Mouse (Mus musculus) neural tube, embryonic 12.5 days (tissue): ENCODE results near the gene Lrp2bp. TPM values are rescaled to one million over a fixed set of nuclear protein-coding genes. Genes with fewer than 3 reads are reported as not detected.

Experiments used
- ATAC-seq: fragments of 200-750 bp; cut with Nextera tagmentation; 2 replicates; pipeline ENCODE4 v1.8.0; 2017; ENCODE audit warnings: low read depth, mild to moderate bottlenecking, moderate TSS enrichment, moderate library complexity; ENCODE audit not compliant: low FRiP score
- H3K27ac ChIP-seq: fragments of 300-500 bp; sonication (generic); 2 replicates; pipeline ENCODE4 v1.5.1; 2016
- H3K27me3 ChIP-seq: fragments of 300-500 bp; sonication (generic); replicated peaks from 2 replicates; pipeline ENCODE4 v1.6.1; 2016; ENCODE audit warnings: mild to moderate bottlenecking
- H3K36me3 ChIP-seq: fragments of 300-500 bp; sonication (generic); 2 replicates; pipeline ENCODE4 v1.6.1; 2016; ENCODE audit warnings: mild to moderate bottlenecking
- H3K4me1 ChIP-seq: fragments of 300-500 bp; sonication (generic); 2 replicates; pipeline ENCODE4 v1.6.1; 2016
- H3K4me2 ChIP-seq: fragments of 300-500 bp; sonication (generic); replicated peaks from 2 replicates; pipeline ENCODE4 v1.6.1; 2016; ENCODE audit warnings: mild to moderate bottlenecking
- H3K4me3 ChIP-seq: fragments of 300-500 bp; sonication (generic); 2 replicates; pipeline ENCODE4 v1.5.1; 2016
- H3K9ac ChIP-seq: fragments of 300-500 bp; sonication (generic); 2 replicates; pipeline ENCODE4 v1.6.1; 2016; ENCODE audit warnings: mild to moderate bottlenecking
- H3K9me3 ChIP-seq: fragments of 300-500 bp; sonication (generic); 2 replicates; pipeline ENCODE4 v1.6.1; 2016; ENCODE audit warnings: mild to moderate bottlenecking
- WGBS: fragments of 180-500 bp; shearing (Covaris S2); methylation state at CpG from one replicate; pipeline ENCODE4 v1.1.7; 2016; 5-methylcytosine and 5-hydroxymethylcytosine counted together
- polyA plus RNA-seq: library from polyadenylated mRNA; unstranded; fragments of >200 nt; fragmentation: Nextera tagmentation; extraction: Ambion mirVana; gene quantifications from 2 replicates; pipeline ENCODE4 v1.2.1, GENCODE M21; 2016

Lrp2bp gene
- polyA plus RNA-seq: 0.09 and 0.31 TPM in 2 replicates

DNA sequence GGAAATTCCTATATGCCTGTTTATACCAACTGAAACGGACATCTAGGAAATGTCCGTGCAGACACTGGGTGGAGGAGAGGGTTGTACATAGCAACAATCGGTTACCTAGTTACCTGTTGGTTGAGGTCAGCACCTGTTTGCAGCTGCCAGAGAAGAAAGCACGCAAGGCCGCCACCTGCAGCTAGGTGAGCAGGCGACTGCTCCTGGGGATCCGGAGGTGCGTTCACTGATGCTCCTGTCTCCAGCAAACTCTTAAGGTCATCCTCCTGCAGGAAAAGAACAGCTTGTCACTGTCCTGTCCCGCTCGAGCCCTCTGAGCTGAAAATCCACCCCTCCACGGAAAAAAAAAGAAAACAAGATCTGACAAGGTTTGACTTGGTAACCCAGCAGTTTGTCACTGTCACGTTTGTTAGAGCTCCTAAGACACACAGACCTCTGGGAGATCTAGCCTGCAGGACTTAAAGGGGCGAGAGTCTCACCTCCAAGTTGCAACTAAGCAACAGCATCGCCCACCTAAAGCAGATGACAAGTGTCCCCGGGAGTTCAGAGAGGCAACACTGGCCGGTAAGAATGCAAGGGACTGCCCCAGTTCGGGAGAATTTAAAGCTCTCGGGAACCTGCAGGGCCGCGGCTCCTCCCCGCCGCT is at the start of gene Lrp2bp:
Gene Lrp2bp, plus strand, starts transcription at position 166 of the 646 bp plus-strand sequence.
- Histone ChIP-seq H3K4me1 (peaks cover 5% of the 10 kb centered on the region), H3K27me3 (no peaks in the 10 kb centered on the region), H3K9ac (peak within 1 kb of the TSS; percentile 78), H3K36me3 (peaks cover 17% of the 10 kb centered on the region; the same call in 1 of the 2 replicates), H3K4me2 (peak within 1 kb of the TSS; percentile 86), H3K27ac (peak within 1 kb of the TSS; percentile 94), H3K4me3 (peak within 1 kb of the TSS; percentile 46), H3K9me3 (no peaks in the 10 kb centered on the region)
- 4% methylated on average over 22 of the region's 22 CpGs for WGBS
- ATAC-seq: peak; percentile 24

DNA sequence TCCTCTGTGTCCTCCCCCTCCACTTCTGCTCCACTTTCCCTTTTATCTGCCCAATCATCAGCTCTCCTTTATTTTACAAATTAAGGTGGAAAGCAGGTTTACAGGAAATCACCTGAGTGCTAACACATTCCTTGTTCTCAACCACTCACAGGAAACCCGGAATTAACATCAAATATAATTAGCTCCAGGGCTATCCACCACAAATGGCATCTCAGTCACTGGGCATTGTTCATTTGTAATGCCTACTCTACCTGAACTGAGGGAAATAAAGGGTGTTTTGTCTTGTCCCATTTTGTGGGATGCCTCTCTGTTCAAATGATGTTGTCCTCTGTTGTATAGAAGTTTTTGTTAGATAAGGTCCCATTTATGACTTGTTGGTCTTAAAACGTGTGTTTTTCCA is 48.5 kb upstream of the Lrp2bp start:
- no peak for ATAC-seq
- Histone ChIP-seq H3K27me3 (no peaks in the 10 kb centered on the region), H3K9me3 (no peaks in the 10 kb centered on the region), H3K36me3 (no peaks in the 10 kb centered on the region), H3K4me2 (no peak overlapping the region), H3K4me3 (no peak overlapping the region), H3K27ac (no peak overlapping the region), H3K9ac (no peak overlapping the region), H3K4me1 (no peaks in the 10 kb centered on the region)
- WGBS: 51% methylated on average over 2 of the region's 2 CpGs

DNA sequence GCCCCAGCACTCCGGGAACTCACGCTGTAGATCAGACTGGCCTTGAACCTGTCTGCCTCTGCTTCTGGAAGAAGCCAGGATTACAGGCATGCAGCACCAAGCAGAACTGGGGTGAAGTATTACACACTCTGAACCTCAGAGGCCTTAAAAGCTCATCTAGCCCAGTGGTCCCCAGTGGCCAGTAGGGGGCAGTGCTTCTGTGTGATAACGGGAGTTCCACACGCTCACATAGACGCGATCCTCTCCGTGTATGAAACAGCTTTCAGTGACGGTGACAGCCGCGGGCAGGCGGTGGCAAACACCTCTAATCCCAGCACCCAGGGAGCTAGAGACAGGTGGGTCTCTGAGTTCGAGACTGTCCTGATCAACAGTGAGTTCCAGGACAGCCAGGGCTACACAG is 28.2 kb upstream of the Lrp2bp start:
- H3K27me3 ChIP-seq: no peaks in the 10 kb centered on the region
- no peak for ATAC-seq
- 98% methylated on average over 12 of the region's 12 CpGs for WGBS
- no peaks in the 10 kb centered on the region for H3K9me3 ChIP-seq
- H3K27ac ChIP-seq: no peak overlapping the region
- H3K4me2 ChIP-seq: no peak overlapping the region
- no peaks in the 10 kb centered on the region; the same call in 1 of the 2 replicates for H3K36me3 ChIP-seq
- H3K4me1 ChIP-seq: peaks cover 6% of the 10 kb centered on the region
- no peak overlapping the region for H3K4me3 ChIP-seq
- no peak overlapping the region for H3K9ac ChIP-seq

DNA sequence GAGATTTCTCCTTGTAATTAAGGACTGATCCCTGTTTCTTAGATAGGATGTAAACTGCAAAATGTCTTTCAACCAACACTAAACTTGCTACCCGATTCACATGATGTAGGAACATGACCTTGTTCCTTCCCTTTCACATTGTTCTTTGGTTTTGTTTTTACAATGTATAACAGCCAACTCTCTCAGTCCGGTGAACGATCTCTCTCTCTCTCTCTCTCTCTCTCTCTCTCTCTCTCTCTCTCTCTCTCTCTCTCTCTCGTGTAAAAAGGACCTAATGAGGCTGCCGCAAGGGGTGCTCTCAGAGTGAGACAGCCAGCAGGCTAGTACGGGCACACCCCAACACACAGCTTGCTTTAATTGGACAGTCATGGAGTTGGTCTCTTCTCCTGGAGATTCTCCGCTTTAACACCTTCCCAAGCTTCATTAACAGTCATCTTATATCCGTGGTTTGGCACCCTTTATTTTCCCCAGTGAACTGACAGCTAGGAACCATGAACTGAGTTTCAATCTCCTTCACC is 25.1 kb upstream of the Lrp2bp start:
- Histone ChIP-seq H3K36me3 (peaks cover 6% of the 10 kb centered on the region; the same call in 1 of the 2 replicates), H3K27ac (no peak overlapping the region), H3K27me3 (no peaks in the 10 kb centered on the region), H3K9me3 (no peaks in the 10 kb centered on the region), H3K4me1 (peaks cover 10% of the 10 kb centered on the region), H3K4me2 (peak overlapping the region; percentile 68; the same call in 1 of the 2 replicates), H3K9ac (no peak overlapping the region), H3K4me3 (no peak overlapping the region)
- WGBS: 77% methylated on average over 8 of the region's 8 CpGs
- ATAC-seq: no peak

DNA sequence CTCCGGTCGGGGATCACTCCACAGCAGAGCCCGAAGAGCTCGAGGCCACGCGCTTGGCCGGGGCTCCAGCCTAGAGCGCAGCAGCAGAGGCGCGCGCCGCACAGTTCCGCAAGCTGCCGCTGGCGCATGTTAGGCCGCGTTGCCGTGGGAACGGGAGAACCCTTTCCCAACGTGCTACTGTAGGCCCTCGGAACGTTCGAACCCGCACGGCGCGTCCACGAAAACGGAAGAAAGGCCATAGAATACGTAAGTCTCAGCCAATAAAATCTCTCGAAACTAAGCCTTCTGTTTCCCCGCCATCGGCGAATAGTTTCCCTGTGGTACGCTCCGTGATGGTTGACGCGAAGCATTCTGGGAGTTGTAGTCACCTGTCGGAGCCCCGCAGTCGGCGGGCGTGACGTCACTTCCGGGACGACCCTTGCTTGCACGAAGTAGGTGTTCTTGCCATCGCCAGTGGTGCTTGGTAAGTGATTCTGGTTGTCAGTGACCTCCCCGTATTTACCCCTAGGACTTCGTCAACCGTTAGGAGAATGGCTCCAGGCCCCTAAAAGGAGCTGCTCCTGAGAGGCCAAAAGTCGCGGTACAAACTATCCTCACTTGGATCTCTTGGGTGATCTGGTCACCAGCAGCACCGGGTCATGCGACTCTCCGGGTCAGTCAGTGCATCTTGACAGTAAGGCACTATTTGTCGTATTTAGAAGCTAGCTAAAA is 23.8 kb upstream of the Lrp2bp start, which contains the start of the genes 1700029J07Rik and Ufsp2:
Gene 1700029J07Rik, minus strand, starts transcription at position 127 of the 711 bp plus-strand sequence.
Gene Ufsp2, plus strand, starts transcription at position 403 of the 711 bp plus-strand sequence.
- under 1% methylated on average over 57 of the region's 57 CpGs for WGBS
- ATAC-seq: peak; percentile 97
- Histone ChIP-seq H3K4me3 (peak within 1 kb of the TSS; percentile 59), H3K27ac (peak within 1 kb of the TSS; percentile 59; the same call in 1 of the 2 replicates), H3K9ac (peak within 1 kb of the TSS; percentile 56), H3K27me3 (no peaks in the 10 kb centered on the region), H3K4me2 (peak within 1 kb of the TSS; percentile 68), H3K9me3 (no peaks in the 10 kb centered on the region), H3K4me1 (peaks cover 10% of the 10 kb centered on the region), H3K36me3 (peaks cover 6% of the 10 kb centered on the region; the same call in 1 of the 2 replicates)

DNA sequence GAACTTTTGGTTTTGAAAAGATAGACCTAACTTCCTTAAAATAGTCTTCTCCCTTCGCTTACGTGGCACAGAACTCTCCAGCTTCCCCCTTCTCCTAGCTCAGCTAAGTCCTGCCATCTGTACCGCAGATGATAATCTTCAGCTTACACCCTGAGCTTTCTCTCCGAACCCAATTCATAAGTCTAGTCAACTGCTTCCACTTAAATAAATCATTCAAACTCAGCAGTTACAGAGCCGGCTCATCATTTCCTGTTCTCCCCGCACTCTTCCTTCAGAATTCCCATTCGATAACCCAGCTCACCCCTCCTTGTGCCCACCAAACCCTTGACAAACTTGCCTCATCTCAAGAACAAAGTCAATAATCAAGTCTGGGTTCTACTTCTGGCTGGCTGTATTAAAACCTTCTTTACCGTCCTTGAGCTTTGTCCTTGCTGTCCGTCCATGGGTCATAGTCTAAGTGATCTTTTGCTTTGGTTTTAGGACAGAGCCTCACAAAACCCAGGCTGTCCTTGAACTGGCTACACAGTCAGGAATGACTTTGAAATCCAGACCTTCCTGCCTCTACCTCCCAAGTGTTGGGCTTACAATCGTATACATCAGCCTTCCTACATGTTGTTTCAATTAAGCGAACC is 23.1 kb upstream of the Lrp2bp start:
- Histone ChIP-seq H3K9me3 (no peaks in the 10 kb centered on the region), H3K27me3 (no peaks in the 10 kb centered on the region), H3K4me2 (peak overlapping the region; percentile 68), H3K4me1 (peaks cover 10% of the 10 kb centered on the region), H3K36me3 (peaks cover 9% of the 10 kb centered on the region; the same call in 1 of the 2 replicates), H3K27ac (no peak overlapping the region), H3K9ac (peak overlapping the region; percentile 41), H3K4me3 (peak overlapping the region; percentile 59)
- ATAC-seq: peak; percentile 19
- WGBS: 77% methylated on average over 11 of the region's 11 CpGs

DNA sequence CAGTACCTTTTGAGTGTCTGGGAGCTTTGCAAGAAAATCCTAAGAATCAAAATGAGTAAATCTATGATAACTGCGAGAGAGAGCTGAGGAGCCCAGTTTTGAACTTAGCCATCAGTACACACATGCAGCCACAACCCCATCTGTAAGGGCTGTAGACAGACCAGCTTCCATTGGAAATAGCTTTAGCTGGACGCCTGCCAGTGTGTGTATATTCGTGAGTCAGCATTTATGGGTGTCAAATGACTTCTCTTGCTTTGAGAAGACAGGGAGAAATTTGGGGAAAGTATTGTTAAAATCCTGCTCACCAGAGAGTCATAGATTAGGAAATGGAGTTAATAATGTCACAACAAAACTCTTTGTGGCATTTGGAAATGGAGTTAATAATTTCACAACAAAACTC is 12.4 kb upstream of the Lrp2bp start:
- ATAC-seq: no peak
- no peak overlapping the region for H3K9ac ChIP-seq
- no peak overlapping the region for H3K27ac ChIP-seq
- H3K36me3 ChIP-seq: peaks cover 25% of the 10 kb centered on the region
- no peaks in the 10 kb centered on the region for H3K4me1 ChIP-seq
- H3K4me2 ChIP-seq: no peak overlapping the region
- no peaks in the 10 kb centered on the region for H3K9me3 ChIP-seq
- H3K4me3 ChIP-seq: no peak overlapping the region
- WGBS: 85% methylated on average over 3 of the region's 3 CpGs
- H3K27me3 ChIP-seq: no peaks in the 10 kb centered on the region

DNA sequence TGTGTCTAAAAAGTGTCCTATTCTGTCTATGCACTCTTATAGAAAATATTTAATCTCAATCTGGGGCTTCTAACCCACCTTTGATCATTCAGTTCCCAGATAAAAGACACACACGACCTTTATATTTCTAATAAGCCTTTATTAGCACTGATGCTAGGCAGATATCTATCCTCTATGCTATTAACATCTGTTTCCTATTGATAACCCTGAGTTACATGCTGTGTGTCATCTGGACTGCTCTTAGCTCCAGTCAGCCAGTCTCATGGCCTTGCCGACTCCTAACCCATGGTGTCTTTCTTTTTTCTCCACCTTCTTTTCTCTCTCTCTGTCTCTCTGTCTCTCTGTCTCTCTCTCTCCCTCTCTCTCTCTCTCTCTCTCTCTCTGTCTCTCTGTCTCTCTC is 10.9 kb upstream of the Lrp2bp start:
- Histone ChIP-seq H3K4me1 (no peaks in the 10 kb centered on the region), H3K27me3 (no peaks in the 10 kb centered on the region), H3K36me3 (peaks cover 14% of the 10 kb centered on the region), H3K4me2 (no peak overlapping the region), H3K9ac (no peak overlapping the region), H3K27ac (no peak overlapping the region), H3K4me3 (no peak overlapping the region), H3K9me3 (no peaks in the 10 kb centered on the region)
- ATAC-seq: no peak
- WGBS: 57% methylated on average over 2 of the region's 2 CpGs

DNA sequence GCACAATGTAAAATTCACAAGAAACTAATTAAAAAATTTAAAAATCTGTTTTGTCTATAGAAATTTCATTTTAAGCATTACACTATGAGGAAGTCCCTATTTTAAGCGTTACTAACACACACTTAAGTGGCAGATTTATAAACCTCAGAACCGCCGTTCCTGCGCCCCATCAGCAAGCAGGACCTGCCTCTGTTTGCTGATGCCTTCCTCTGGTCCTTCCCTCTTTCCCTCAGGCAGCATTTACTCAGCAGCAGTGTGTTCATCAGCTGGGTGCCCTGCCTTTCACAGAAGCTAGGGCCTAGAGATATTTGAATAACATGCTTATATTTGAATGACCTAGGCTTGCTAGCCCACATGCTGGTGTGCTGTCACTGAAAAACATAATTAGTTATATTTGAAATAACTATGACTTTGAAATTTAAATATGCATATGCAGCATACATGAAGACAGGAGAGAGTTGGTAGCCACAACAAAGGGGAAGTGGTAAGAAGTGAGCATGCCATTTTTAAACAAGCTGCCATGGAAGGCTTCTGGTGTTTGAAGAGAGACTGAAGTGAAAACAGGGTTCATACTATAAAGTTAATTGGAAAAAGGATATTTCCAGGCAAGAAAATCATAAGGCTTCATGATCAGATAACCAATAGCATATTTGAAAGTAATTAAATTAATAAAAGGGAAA is 8.3 kb upstream of the Lrp2bp start:
- Histone ChIP-seq H3K27ac (no peak overlapping the region), H3K9ac (no peak overlapping the region), H3K9me3 (no peaks in the 10 kb centered on the region), H3K4me3 (no peak overlapping the region), H3K4me2 (no peak overlapping the region), H3K4me1 (no peaks in the 10 kb centered on the region), H3K36me3 (peaks cover 18% of the 10 kb centered on the region), H3K27me3 (no peaks in the 10 kb centered on the region)
- no peak for ATAC-seq
- 94% methylated on average over 4 of the region's 4 CpGs for WGBS

DNA sequence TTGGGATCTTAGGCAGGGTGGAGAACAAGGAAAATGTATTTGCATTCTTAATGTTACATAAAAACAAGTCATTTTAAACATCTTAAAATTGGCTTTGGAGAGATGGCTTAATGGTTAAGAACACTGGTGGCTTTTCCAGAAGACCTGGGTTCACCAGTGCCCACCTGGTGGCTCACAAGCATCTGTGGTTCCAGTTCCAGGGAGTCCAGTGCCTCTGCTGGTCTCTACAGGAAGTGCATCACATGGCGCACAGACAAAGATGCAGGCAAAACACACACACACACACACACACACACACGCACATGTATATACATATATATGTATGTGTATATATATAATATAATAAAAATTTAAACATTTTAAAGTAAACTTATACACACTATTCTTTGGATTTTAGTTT is 5.0 kb upstream of the Lrp2bp start:
- H3K4me1 ChIP-seq: peaks cover 1% of the 10 kb centered on the region
- ATAC-seq: no peak
- WGBS: 90% methylated on average over 2 of the region's 2 CpGs
- H3K27me3 ChIP-seq: no peaks in the 10 kb centered on the region
- no peak overlapping the region for H3K27ac ChIP-seq
- H3K4me3 ChIP-seq: no peak overlapping the region
- H3K4me2 ChIP-seq: no peak overlapping the region
- H3K36me3 ChIP-seq: peaks cover 21% of the 10 kb centered on the region; the same call in 1 of the 2 replicates
- H3K9me3 ChIP-seq: no peaks in the 10 kb centered on the region
- H3K9ac ChIP-seq: no peak overlapping the region

DNA sequence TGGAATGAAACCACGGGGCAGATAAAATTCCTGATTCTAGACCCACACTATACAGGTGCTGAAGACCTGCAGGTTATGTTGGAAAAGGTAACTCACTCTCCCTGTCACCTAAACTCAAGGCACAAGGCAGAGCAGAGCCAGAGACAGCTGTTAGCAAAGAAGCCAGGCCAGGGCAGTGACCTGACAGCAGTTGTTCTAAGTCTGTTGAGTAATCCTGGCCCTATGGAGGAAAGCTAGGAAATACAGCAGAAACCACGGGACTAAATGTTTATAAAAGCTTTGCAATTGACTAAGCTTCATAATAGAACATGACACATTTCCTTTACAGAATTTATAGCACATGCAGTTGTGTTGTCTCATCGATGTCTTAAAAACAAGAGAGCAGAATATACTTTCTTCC is 3.5 kb upstream of the Lrp2bp start:
- WGBS: 88% methylated on average over 3 of the region's 3 CpGs
- no peak for ATAC-seq
- H3K4me2 ChIP-seq: no peak overlapping the region

More for the DNA sequence above, 3.5 kb upstream of the Lrp2bp start:
- Histone ChIP-seq H3K4me1 (peaks cover 5% of the 10 kb centered on the region), H3K36me3 (peaks cover 21% of the 10 kb centered on the region; the same call in 1 of the 2 replicates), H3K27ac (no peak overlapping the region), H3K27me3 (no peaks in the 10 kb centered on the region), H3K4me3 (no peak overlapping the region), H3K9ac (no peak overlapping the region), H3K9me3 (no peaks in the 10 kb centered on the region)
